Mouse (Mus musculus) midbrain, embryonic 15.5 days (tissue): ENCODE measurements at regions not wholly inside any gene's neighbourhood (a gene's known extent, or its start where the extent isn't known, plus 50 kb on each side); places are given as distances from the start of the nearest gene placed in this dataset.

Source experiments
- ATAC-seq: fragments of 200-750 bp; cut with Nextera tagmentation; replicated peaks from 2 replicates; pipeline ENCODE4 v1.8.0; 2017; ENCODE audit warnings: moderate TSS enrichment
- H3K27ac ChIP-seq: fragments of 300-500 bp; sonication (generic); 2 replicates; pipeline ENCODE4 v1.5.1; 2015; ENCODE audit warnings: mild to moderate bottlenecking, inconsistent platforms
- H3K27me3 ChIP-seq: fragments of 300-500 bp; sonication (generic); replicated peaks from 2 replicates; pipeline ENCODE4 v1.6.1; 2015; ENCODE audit warnings: inconsistent platforms
- H3K36me3 ChIP-seq: fragments of 300-500 bp; sonication (generic); replicated peaks from 2 replicates; pipeline ENCODE4 v1.6.1; 2015; ENCODE audit warnings: inconsistent platforms
- H3K4me1 ChIP-seq: fragments of 300-500 bp; sonication (generic); 2 replicates; pipeline ENCODE4 v1.6.1; 2015; ENCODE audit warnings: inconsistent platforms
- H3K4me2 ChIP-seq: fragments of 300-500 bp; sonication (generic); 2 replicates; pipeline ENCODE4 v1.6.1; 2015; ENCODE audit warnings: inconsistent platforms, mild to moderate bottlenecking, moderate library complexity
- H3K4me3 ChIP-seq: fragments of 300-500 bp; sonication (generic); 2 replicates; pipeline ENCODE4 v1.5.1; 2015; ENCODE audit warnings: mild to moderate bottlenecking, inconsistent platforms
- H3K9ac ChIP-seq: fragments of 300-500 bp; sonication (generic); 2 replicates; pipeline ENCODE4 v1.6.1; 2015; ENCODE audit warnings: mild to moderate bottlenecking, inconsistent platforms
- H3K9me3 ChIP-seq: fragments of 300-500 bp; sonication (generic); 2 replicates; pipeline ENCODE4 v1.6.1; 2016; ENCODE audit warnings: inconsistent platforms
- WGBS: fragments of 180-500 bp; shearing (Covaris S2); methylation state at CpG from one replicate; pipeline ENCODE4 v1.1.7; 2015; ENCODE audit warnings: mixed read lengths; 5-methylcytosine and 5-hydroxymethylcytosine counted together

DNA sequence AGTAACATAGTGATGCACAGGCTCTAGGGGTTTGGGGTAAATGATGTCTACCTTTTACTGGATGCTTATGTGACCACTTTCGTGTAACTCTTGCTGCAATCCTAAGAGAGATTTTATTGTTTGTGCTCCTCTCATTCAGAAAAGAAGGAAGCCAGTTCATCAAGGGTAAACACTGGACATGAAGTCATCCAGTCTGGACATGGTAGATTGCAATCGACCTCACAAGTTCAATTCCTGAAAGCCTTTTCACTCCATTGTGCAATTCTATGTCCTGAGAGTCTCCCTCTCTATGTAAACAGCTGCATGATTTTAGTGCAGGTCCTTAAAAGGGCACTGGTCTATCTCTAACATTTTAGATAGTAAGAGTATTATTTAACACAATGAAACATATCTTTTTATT, 73.5 kb upstream of the Gm16223 start:
- no peak overlapping the region for H3K4me2 ChIP-seq
- H3K27me3 ChIP-seq, result no peaks in the 10 kb centered on the region
- no peaks in the 10 kb centered on the region for H3K4me1 ChIP-seq
- H3K9ac ChIP-seq, result no peak overlapping the region
- H3K27ac ChIP-seq, result no peak overlapping the region
- 74% methylated on average over 2 of the region's 2 CpGs for WGBS
- no peaks in the 10 kb centered on the region for H3K9me3 ChIP-seq
- no peaks in the 10 kb centered on the region for H3K36me3 ChIP-seq
- H3K4me3 ChIP-seq, result no peak overlapping the region
- ATAC-seq, result no peak

DNA sequence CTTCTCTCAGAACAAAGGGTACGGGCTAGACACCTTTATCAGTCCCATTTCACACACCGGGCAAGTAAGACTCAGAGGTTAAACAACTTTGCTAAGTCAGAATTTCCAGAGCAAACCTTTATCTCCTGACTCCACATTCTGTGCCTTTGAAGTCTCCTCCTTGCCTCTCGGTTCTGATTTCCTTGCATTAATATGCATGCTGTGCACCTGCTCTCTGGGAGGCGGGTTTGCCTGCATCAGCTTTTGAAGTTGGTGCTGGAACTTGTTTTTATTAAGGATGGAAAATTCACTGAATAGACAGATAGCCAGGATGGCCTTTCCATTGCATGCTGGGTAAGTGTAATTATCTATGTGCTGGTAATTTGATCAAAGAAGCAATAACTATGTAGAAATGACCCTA, 84.2 kb upstream of the Gm16223 start:
- 56% methylated on average over 4 of the region's 4 CpGs for WGBS
- H3K4me3 ChIP-seq, result no peak overlapping the region
- ATAC-seq, result peak; percentile 72; the same call in 1 of the 2 replicates

DNA sequence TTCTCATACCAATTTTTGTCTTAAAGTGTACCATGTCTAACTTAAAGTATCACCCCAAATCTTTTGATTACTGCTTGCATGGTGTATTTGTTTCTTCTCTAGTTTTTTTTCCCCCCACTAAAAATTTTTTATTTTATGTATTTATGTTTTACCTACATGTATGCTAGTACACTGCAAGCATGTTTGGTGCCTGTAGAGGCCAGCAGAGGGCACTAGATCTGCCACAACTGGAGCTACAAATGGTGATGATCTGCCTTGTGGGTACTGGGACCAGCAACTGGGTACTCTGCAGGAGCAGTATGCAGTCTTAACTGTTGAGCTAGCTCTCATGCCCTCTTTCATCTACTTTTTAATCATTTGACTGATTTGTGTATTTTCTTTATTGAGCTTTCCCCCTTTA, 92.2 kb upstream of the Gm16223 start:
- H3K4me1 ChIP-seq, result no peaks in the 10 kb centered on the region
- H3K36me3 ChIP-seq, result no peaks in the 10 kb centered on the region
- H3K4me3 ChIP-seq, result no peak overlapping the region
- H3K27ac ChIP-seq, result no peak overlapping the region
- no peak for ATAC-seq
- H3K9ac ChIP-seq, result no peak overlapping the region
- no peaks in the 10 kb centered on the region for H3K27me3 ChIP-seq
- no peak overlapping the region for H3K4me2 ChIP-seq
- H3K9me3 ChIP-seq, result no peaks in the 10 kb centered on the region

More for the DNA sequence above, 84.2 kb upstream of the Gm16223 start:
- Histone ChIP-seq H3K9ac (no peak overlapping the region), H3K4me1 (no peaks in the 10 kb centered on the region), H3K4me2 (no peak overlapping the region), H3K9me3 (no peaks in the 10 kb centered on the region), H3K27ac (no peak overlapping the region), H3K27me3 (no peaks in the 10 kb centered on the region), H3K36me3 (no peaks in the 10 kb centered on the region)

DNA sequence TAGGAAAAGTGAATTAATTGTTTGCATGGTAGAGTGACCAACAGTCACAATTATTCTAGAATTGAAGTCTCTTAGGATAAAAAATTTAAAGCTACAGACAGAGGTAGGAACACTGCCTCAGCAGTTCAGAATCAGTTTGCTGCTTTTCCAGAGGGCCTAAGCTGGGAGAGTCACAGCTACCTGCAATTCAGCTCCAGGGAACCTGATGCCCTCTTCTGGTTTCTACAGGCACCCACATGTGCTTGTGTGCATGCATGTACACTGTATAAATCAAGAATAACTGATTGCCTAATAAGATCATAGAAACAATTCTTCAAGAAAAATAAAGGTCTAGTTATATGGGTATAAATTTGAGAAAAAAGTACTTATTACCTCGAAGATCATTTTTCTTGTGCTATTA, 96.6 kb upstream of the Gm16223 start:
- no peaks in the 10 kb centered on the region for H3K36me3 ChIP-seq
- no peak for ATAC-seq
- 83% methylated on average over 1 of the region's 1 CpGs for WGBS

DNA sequence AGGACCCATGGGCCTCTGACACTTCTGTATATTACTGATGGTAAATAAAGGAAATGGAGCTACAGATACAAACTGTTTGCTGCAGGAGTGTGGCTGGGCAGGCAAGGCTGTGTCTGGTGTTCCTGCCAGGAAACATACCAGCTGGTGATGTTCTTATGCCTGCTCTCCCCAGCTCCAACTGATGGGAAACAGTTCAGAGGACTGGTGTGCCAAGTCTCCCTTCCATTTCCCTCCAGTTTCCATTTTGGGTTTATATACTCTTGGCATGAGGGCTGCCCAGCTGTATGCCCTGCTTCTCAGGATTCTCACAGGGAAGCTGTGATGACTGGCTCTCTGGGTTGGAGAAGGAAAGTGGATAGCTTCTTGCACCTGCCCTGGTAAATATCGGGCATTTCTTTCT, 100.8 kb upstream of the Gm16223 start:
- no peaks in the 10 kb centered on the region for H3K9me3 ChIP-seq
- no peaks in the 10 kb centered on the region for H3K27me3 ChIP-seq
- 89% methylated on average over 1 of the region's 1 CpGs for WGBS
- H3K4me1 ChIP-seq, result no peaks in the 10 kb centered on the region
- no peak overlapping the region for H3K4me2 ChIP-seq
- no peak overlapping the region for H3K4me3 ChIP-seq
- H3K27ac ChIP-seq, result no peak overlapping the region
- H3K36me3 ChIP-seq, result no peaks in the 10 kb centered on the region
- no peak overlapping the region for H3K9ac ChIP-seq
- ATAC-seq, result no peak

More for the DNA sequence above, 96.6 kb upstream of the Gm16223 start:
- H3K9ac ChIP-seq, result no peak overlapping the region
- H3K27ac ChIP-seq, result no peak overlapping the region
- no peak overlapping the region for H3K4me3 ChIP-seq
- no peak overlapping the region for H3K4me2 ChIP-seq
- H3K9me3 ChIP-seq, result no peaks in the 10 kb centered on the region
- H3K27me3 ChIP-seq, result no peaks in the 10 kb centered on the region
- H3K4me1 ChIP-seq, result no peaks in the 10 kb centered on the region

DNA sequence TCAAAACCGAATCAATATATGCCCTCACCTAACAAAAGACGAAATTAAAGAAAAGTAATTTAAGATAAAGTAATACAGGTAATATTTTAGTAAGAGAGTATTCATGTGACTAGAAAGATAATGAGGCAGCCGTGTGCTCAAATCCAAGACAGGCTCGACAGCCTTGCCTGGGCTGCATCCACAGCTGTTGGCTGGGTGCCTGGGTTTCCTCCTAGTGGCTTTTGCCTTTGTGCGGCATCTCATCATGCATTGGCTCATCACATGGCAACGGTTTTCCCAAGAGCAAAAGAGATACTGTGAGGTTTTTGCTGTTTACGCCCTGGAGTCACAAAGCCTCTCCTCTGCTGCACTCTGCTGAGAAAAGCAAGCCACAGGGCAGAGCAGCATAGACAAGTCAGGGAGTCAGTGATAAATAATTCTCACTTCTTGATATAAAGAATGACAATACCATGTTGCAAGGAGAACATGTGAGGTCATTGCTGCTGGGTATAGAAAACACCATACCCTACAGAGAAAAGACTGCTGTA, 103.1 kb upstream of the Bod1l start:
- 0 out of 2 replicates have a peak, but pooled peaks cover 3% of the 10 kb centered on the region for H3K4me1 ChIP-seq
- ATAC-seq, result peak; percentile 83
- H3K4me3 ChIP-seq, result no peak overlapping the region
- no peak overlapping the region for H3K9ac ChIP-seq
- H3K27ac ChIP-seq, result peak overlapping the region; percentile 21; the same call in 1 of the 2 replicates
- no peaks in the 10 kb centered on the region for H3K27me3 ChIP-seq
- no peak overlapping the region for H3K4me2 ChIP-seq
- no peaks in the 10 kb centered on the region for H3K9me3 ChIP-seq
- no peaks in the 10 kb centered on the region for H3K36me3 ChIP-seq
- 58% methylated on average over 7 of the region's 7 CpGs for WGBS

DNA sequence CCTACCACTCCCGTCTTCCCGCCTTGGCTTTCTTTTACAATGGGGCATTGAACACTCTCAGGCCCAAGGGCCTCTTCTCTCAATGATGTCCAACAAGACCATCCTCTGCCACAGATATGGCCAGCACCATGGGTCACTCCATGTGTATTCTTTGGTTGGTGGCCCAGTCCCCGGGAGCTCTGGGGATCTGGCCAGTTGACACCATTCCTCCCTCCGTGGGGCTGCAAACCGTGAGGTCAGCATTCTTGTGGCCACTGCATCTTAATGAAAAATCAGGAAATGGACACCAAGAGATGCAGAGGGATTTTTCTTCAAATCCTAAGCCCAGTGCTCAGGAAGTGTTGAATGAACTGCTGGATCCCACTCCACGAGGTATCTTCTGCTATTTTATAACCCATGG, 99.3 kb upstream of the Bod1l start:
- ATAC-seq, result no peak
- no peak overlapping the region for H3K27ac ChIP-seq
- H3K27me3 ChIP-seq, result no peaks in the 10 kb centered on the region
- 90% methylated on average over 6 of the region's 6 CpGs for WGBS
- H3K9me3 ChIP-seq, result no peaks in the 10 kb centered on the region
- 0 out of 2 replicates have a peak, but pooled peaks cover 3% of the 10 kb centered on the region for H3K4me1 ChIP-seq
- H3K4me2 ChIP-seq, result no peak overlapping the region
- H3K4me3 ChIP-seq, result no peak overlapping the region
- H3K9ac ChIP-seq, result no peak overlapping the region
- no peaks in the 10 kb centered on the region for H3K36me3 ChIP-seq

DNA sequence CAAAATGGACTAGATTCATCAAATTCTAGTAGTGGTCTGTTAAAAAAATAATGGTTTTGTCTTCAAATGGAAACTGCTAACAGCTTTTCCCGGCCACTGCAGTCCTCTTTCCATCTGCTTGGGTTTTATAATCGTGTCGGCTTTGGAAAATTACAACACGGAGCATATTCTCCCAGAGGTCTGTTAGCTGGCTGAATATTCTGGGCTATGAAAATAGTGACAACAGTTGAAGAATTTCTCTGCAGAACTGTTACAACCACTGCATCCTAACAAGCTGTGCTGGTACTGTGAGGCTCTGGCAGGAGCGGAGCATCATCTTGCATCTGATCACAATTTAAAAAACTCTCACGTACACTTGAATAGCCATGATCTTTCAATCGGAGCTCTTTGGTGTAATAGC, 98.0 kb upstream of the Bod1l start:
- 0 out of 2 replicates have a peak overlapping the region, but pooled peaks have one; percentile 26 for H3K27ac ChIP-seq

DNA sequence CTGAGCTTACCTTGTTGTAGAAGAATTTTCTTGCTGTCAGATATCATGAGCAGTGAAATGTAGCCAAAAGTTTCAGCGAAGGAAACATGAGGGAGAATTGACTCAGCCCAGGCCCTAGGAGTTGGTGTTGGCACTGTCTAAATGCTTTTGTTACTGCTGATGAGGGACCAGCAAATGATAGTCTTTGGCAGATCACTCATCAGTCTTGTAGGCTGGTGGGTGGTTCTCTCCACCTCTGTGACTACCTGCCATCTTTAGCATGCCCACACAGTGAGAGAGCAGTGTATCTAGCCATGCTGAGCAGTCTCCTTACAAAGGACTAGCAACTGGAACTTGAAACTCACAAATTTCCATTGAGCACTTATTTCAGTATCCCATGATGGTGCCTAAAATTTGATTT, 97.1 kb upstream of the Bod1l start:
- Histone ChIP-seq H3K9ac (no peak overlapping the region), H3K36me3 (no peaks in the 10 kb centered on the region), H3K4me1 (no peaks in the 10 kb centered on the region), H3K27me3 (no peaks in the 10 kb centered on the region), H3K9me3 (no peaks in the 10 kb centered on the region), H3K27ac (no peak overlapping the region), H3K4me3 (no peak overlapping the region), H3K4me2 (no peak overlapping the region)
- ATAC-seq, result no peak
- WGBS, result 95% methylated on average over 1 of the region's 1 CpGs

More for the DNA sequence above, 98.0 kb upstream of the Bod1l start:
- H3K36me3 ChIP-seq, result no peaks in the 10 kb centered on the region
- H3K9ac ChIP-seq, result no peak overlapping the region
- H3K4me3 ChIP-seq, result no peak overlapping the region
- H3K4me2 ChIP-seq, result no peak overlapping the region
- 68% methylated on average over 7 of the region's 7 CpGs for WGBS
- no peaks in the 10 kb centered on the region for H3K9me3 ChIP-seq
- no peaks in the 10 kb centered on the region for H3K27me3 ChIP-seq
- 0 out of 2 replicates have a peak, but pooled peaks cover under 1% of the 10 kb centered on the region for H3K4me1 ChIP-seq
- peak; percentile 66 for ATAC-seq

DNA sequence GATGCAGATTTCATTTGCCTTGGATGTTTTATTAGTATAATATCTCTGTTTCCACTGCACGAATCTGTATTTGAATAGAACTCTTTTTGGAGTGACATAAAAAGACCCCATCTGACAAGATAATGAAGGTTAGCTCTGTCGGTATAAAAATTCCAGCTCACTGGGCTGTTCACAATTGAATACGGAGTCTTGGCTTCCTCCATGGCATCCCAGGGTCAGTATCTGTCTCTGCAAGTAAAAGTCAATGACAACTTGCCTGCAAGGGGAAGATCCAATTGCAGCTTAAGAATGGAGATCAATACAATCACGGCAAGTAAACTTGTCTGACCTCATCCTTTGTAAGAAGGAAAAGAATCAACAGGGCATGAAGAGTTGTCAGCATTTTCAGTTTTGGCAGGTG, 95.6 kb upstream of the Bod1l start:
- Histone ChIP-seq H3K9me3 (no peaks in the 10 kb centered on the region), H3K36me3 (no peaks in the 10 kb centered on the region), H3K27me3 (no peaks in the 10 kb centered on the region), H3K27ac (no peak overlapping the region), H3K4me2 (no peak overlapping the region), H3K4me1 (no peaks in the 10 kb centered on the region), H3K4me3 (no peak overlapping the region), H3K9ac (no peak overlapping the region)
- no peak for ATAC-seq
- 48% methylated on average over 4 of the region's 4 CpGs for WGBS

DNA sequence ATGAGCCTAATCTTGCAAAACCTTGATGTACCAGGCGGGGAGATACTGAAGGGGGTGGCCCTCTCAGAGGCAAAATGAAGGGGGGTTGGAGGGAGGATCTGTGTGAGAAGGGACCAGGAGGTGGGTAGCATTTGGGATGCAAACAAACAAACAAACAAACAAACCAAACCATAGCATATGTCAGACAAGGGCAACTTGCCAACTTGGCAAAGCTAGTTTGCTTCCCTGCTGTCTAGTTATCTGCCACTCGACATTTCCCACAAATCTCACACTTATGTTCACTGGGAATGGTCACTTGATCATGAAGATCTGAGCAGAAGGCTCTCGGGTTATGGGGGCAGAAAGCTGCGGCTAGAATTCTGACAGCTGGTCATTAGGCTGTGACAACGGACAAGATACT, 65.9 kb upstream of the Bod1l start:
- H3K4me1 ChIP-seq, result no peaks in the 10 kb centered on the region
- no peaks in the 10 kb centered on the region for H3K36me3 ChIP-seq
- H3K27ac ChIP-seq, result no peak overlapping the region
- H3K9ac ChIP-seq, result no peak overlapping the region
- no peaks in the 10 kb centered on the region for H3K27me3 ChIP-seq
- WGBS, result 75% methylated on average over 5 of the region's 5 CpGs
- no peaks in the 10 kb centered on the region for H3K9me3 ChIP-seq
- no peak for ATAC-seq
- H3K4me2 ChIP-seq, result no peak overlapping the region
- no peak overlapping the region for H3K4me3 ChIP-seq

DNA sequence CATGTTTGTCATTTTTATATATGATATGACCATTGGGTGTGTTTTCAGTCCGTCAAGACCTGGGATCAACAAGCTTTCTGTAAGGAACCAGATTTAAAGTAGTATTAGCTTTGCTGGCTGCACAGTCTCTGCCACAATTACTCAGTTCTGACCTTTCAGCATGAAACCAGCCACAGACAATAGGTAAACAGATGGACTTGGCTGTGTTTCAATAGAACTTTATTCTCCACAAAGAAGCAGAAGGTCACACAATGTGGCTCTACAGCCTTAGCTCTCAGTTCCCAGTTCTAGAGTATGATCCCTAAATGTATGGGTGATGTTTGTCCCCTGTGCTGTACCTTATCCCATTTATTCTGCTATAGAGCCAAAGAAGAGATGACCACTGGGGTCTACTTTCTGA, 63.6 kb upstream of the Bod1l start:
- no peaks in the 10 kb centered on the region for H3K9me3 ChIP-seq
- H3K4me3 ChIP-seq, result no peak overlapping the region
- H3K9ac ChIP-seq, result no peak overlapping the region
- ATAC-seq, result no peak
- no peaks in the 10 kb centered on the region for H3K27me3 ChIP-seq
- no peak overlapping the region for H3K4me2 ChIP-seq
- H3K4me1 ChIP-seq, result no peaks in the 10 kb centered on the region
- 76% methylated on average over 1 of the region's 1 CpGs for WGBS
- no peaks in the 10 kb centered on the region for H3K36me3 ChIP-seq
- no peak overlapping the region for H3K27ac ChIP-seq

DNA sequence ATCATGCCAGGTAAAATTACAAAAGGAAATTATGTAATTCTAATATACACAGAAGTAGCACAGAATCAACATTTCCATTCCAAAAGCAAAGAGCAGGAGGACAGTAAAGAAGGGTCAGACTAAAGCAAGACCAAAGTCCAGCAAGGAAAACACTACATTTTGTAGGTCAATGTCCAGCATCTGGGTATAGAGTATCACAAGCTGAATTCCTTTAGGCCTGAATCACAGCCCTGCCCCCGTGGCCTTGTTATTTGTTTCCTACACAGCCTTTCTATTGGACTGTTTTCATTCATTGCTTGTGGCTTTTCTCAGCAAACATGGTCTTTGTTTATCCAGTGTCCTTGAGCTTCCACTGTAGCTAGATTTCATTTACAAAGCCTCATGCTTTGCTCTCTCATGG, 60.4 kb upstream of the Bod1l start:
- Histone ChIP-seq H3K36me3 (no peaks in the 10 kb centered on the region), H3K9ac (no peak overlapping the region), H3K9me3 (no peaks in the 10 kb centered on the region), H3K4me2 (no peak overlapping the region), H3K27me3 (no peaks in the 10 kb centered on the region), H3K4me1 (no peaks in the 10 kb centered on the region), H3K27ac (no peak overlapping the region), H3K4me3 (no peak overlapping the region)
- 55% methylated on average over 1 of the region's 1 CpGs for WGBS
- ATAC-seq, result no peak
